Mouse (Mus musculus): ENCODE data around the gene Rhbdl1. TPM values are rescaled to one million over a fixed set of nuclear protein-coding genes. Genes with fewer than 3 reads are reported as not detected.

The Rhbdl1 gene
- total RNA-seq, 2 experiments from 2014 or later = 43.0 to 44.8 TPM

DNA sequence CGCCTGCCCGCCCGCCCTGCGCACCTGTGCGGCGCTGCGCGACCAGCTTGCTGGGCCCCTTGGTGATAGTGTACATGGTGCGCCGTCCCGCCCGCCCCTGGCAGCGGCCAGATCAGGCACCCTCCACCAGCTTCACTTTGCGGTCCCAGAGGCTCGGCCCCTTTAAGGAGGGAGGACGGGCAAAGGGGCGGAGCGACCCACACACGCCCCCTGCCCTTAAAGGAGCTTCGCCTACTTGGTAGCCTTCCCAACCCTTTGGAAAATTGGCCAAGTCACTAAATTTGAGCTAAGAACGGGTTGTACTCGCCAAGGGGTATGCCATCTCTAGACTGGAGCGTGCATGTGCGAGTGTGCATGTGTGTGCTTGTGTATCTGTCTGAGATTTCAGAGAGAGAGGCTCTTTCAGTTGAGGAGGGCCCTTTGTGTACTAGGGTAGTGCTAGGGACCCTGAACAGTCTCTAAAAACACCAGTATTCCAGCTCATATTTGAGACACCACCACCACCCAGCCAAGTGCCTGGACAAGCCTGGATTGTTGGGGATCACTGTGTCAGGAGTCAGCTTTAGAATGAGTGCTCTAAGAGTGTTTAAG, 31.6 kb upstream of the Rhbdl1 start, which contains the start of gene Mcrip2:
Gene Mcrip2, minus strand, starts transcription at position 164 of the 591 bp plus-strand sequence.
- peak; percentile 28 for TF ChIP-seq CTCF (conservative IDR thresholded peaks at IDR 0.05)
- H3K4me3 ChIP-seq = peak within 1 kb of the TSS; percentile 70
- peak; percentile 85 to 87 for DNase-seq (ENCODE audit: low spot score in 2 of 2)
- H3K27ac ChIP-seq = peak within 1 kb of the TSS; percentile 94

DNA sequence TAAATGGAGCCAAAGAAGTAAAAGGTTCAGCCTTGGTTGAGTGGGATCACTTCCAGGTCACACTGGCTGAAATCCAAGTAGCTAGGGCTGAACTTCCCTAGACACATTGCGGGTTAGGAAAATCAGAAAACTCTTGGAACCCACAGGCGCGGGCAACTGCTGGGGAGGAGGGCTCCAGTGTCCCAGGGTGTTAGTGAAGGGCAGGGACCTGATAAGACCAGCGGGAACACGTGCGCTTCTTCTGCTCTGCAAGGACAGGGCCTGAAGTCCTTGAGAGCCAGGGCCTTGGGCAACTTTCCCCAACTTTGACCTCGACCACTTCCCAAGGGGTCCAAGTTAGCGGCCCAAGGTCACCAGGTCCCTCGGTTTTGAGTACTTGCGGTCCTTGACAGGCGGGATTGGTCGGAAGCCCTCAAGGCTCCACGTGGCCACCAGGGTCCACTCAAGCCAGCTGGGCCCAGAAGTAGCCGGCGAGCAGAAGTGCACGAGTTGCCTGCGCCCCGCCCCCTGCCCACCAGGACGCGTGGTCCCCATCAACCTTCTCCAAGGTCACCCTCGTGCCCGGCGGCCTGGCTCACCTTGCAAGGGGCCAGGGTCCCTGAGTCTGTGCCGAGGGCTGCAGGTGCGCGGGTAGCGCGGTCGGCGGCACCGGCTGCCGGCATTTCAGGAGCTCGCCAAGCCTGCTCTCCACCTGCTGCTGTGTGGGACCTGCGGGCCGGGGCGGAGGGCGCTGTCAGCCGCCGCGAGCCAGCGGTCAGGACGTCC, 30.9 kb upstream of the Rhbdl1 start:
- Histone ChIP-seq H3K27ac (peak overlapping the region; percentile 94), H3K4me3 (peak overlapping the region; percentile 70)
- no peak for TF ChIP-seq CTCF (conservative IDR thresholded peaks at IDR 0.05)
- DNase-seq (ENCODE audit: low spot score in 2 of 2) = no peak

DNA sequence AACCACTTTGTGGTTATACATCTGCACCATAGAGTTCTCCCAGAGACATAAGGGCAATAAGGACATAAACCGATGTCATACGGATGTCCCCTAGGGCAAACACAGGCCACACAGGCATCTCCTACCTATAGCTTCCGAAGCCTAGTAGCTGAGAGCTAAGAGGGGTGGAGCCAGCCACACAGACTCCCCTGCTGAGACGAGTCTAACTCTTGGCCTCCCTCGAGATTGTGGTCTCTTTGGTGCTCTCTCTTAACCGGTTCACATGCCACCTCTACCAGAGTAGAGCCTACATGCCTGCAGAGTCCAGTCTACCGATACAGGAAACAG, 30.4 kb upstream of the Rhbdl1 start:
- Histone ChIP-seq H3K27ac (peak overlapping the region; percentile 94; the same call in 1 of the 2 replicates), H3K4me3 (peak overlapping the region; percentile 70)
- DNase-seq (ENCODE audit: low spot score in 2 of 2) = no peak
- TF ChIP-seq CTCF (conservative IDR thresholded peaks at IDR 0.05) = no peak

DNA sequence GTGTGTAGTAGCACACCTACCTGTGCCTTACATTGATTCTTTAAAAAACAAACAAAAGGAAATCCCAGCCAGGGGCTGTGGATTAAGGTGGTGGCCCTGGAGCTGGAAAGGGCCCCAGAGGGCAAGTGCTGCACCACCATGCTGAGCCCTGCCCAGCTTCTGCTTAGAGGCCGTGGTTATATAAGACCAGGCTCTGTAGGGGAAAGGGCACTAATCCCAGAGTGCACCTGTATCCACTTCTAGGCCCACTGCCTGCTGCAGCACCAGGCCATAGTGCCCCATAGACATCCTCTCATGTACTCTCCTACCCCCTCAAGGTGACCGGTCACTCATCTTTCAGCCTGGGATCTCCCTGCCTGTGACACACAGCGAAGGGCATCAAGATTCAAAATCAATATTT, 29.1 kb upstream of the Rhbdl1 start:
- no peak for DNase-seq (ENCODE audit: low spot score in 2 of 2)
- no peak overlapping the region for H3K27ac ChIP-seq
- no peak for TF ChIP-seq CTCF (conservative IDR thresholded peaks at IDR 0.05)
- H3K4me3 ChIP-seq = no peak overlapping the region

DNA sequence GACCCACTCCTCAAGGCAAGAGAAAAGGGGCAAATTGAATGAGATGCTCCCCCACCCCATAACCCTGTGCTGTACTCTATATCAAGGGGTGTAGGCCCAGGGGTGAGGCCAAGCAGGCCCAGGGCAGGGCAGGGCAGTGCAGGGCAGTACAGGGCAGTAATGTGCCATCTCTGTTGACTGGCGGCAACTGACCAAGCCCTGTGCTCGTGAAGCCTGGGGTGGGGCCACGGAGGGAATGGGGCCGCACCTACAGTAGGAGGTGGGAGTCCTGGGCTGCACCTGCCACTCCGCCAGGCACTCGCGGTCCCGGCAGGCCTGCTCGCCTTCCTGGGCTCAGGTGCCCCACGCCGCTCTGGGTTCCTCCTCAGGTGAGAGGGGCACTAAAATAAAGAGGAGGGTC, 28.2 kb upstream of the Rhbdl1 start:
- no peak for DNase-seq (ENCODE audit: low spot score in 2 of 2)
- Histone ChIP-seq H3K4me3 (no peak overlapping the region), H3K27ac (no peak overlapping the region)
- no peak for TF ChIP-seq CTCF (conservative IDR thresholded peaks at IDR 0.05)

DNA sequence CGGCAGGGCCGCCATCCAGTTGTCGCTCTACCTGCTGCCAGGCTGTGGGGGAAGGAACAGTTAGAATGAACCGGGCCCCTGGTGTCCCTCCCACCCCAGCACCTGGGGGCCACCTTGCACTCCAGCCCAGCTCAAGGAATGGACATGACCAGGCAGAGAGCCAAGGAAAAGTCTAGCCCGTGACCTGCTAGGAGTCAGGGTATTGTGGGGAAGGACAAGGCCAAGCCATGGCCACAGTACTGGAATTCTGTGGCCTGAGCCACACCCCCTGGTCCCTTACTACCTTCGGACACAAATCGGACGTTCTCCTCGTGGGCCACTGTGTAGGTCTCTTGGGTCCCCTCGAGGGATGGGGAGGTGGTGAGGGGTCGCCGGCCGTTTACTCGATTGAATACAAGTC, 27.2 kb upstream of the Rhbdl1 start:
- Histone ChIP-seq H3K4me3 (no peak overlapping the region), H3K27ac (no peak overlapping the region)
- no peak for DNase-seq (ENCODE audit: low spot score in 2 of 2)
- no peak for TF ChIP-seq CTCF (conservative IDR thresholded peaks at IDR 0.05)

DNA sequence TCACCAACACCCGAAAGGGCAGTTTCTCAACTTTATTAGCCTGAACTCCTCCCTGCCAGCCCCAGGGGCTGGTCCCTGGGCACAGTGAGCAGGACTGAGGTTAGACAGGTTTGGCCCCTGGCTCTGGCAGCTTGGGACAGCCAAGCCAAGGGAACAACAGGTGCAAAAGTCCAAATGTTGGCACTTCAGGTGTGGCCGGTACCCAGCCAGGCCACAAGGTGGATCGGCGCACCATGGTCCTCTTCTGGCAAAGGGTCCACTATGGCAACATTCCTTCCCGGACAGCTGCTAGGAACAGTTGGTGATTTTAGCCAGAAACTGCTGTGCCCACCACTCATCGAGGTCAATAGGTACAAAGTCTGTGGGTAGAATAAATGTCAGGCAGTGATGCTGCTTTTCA, 26.6 kb upstream of the Rhbdl1 start:
- Histone ChIP-seq H3K4me3 (no peak overlapping the region), H3K27ac (no peak overlapping the region)
- no peak for DNase-seq (ENCODE audit: low spot score in 2 of 2)
- TF ChIP-seq CTCF (conservative IDR thresholded peaks at IDR 0.05) = 0 out of 2 replicates have a peak, but pooled peaks have one; percentile 4

DNA sequence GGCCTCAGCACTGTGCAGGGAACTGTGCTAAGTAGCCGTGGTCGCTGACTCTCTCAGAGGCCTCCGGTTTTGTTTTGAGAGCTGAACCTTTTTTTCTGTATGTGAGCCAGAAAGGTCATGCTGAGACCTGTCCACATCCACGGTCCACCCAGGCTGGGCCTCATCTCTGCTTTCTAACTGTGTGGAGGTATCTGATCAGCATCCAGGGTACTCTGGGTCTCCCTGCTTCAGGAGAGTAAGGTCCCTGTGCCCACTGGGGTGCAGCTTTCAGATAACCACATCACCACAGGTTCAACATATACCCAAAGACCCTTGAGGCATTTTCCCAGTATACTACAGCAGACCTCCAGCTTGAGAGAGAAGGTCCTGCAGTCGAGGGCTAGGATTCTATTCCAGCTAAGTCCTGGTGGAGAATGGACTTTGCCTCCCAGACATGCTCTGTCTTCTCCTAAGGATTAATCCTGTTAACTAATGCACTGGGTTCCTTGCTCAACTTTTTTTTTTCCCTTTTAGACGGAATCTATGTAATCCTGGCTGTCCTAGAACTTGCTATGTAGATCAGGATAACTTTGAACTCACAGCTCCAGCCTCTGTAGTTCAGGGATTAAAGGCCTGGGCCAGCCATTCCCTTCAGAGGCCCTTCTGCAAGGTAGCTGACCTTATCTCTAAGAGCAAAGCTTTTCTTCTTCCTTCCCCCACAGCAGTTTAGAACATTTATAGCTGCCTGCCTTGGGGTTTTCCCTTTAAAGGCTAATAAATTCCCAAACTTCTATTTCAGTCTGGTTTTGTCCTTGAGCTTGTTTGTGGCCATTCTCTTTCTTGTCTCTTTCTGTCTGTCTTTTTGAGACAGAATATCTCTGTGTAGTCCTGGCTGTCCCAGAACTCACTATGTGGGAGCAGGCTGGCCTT, 24.9 kb upstream of the Rhbdl1 start:
- DNase-seq (ENCODE audit: low spot score in 2 of 2) = no peak
- TF ChIP-seq CTCF (conservative IDR thresholded peaks at IDR 0.05) = no peak
- peak overlapping the region; percentile 71 for H3K4me3 ChIP-seq
- peak overlapping the region; percentile 99 for H3K27ac ChIP-seq

DNA sequence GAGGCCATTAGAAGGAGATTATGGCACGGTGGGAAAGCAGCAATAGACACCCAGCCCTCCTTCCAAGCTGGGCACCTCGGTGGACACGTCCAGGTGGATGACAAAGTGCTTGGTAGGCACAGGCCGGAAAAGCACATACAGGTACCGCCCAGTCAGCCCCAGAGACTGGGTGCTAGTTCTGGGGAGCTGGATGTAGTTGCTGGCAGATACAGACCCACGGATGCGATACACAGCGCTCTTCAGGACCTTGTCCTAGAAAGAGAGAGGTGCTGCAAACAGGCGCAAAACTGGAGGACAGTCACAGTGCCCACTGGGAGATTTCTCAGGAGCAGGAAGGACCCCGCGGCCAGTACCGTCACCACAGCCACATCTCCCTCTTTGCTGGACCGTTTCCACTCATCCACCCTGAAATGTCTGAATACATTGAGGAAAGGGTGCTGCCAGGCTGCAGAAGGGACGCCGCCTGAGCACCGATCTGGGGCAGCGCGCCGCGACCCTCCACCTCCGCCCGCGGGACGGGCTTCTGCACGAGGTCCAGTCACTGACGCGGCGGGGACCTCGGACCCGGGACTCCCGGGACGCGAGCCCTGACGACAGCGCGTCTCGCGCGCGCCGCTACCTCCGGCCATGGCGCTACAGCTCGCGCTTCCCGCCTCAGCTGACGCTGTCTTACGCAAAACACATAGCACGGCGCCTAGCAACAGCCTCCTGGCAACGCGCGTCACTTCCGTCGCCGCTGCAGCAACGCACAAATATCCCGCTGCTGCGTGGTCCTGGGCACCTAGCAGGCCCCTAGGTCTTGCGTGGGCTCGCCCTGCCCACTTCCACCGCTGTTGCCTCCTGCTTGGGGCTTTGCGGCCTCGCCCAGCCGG, 24.0 kb upstream of the Rhbdl1 start, which contains the start of gene Wdr90:
Gene Wdr90, minus strand, starts transcription at position 670 of the 872 bp plus-strand sequence.
- Histone ChIP-seq H3K27ac (peak within 1 kb of the TSS; percentile 99), H3K4me3 (peak within 1 kb of the TSS; percentile 71)
- DNase-seq (ENCODE audit: low spot score in 2 of 2) = peak; percentile 92 to 95
- TF ChIP-seq CTCF (conservative IDR thresholded peaks at IDR 0.05) = peak; percentile 61

DNA sequence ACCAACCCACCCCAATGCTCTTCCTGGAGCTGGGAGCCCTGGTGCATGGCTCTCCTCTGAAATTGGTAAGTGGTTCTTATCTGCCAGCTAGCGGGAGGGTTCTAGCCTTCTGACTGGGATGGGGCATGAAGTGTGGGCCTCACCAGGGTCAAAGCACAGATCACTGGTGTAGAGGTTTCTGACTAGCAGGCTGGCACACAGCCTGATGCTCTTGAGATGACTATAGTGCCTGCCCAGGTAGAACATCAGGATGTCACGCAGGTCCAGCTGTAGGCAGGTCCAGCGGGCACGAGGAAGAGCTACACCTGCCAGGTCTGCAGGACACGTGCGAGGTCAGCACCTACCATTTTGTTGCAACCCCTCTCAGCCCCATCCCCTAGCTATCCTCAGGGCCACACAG, 23.1 kb upstream of the Rhbdl1 start:
- Histone ChIP-seq H3K27ac (no peak overlapping the region), H3K4me3 (no peak overlapping the region)
- DNase-seq (ENCODE audit: low spot score in 2 of 2) = no peak
- TF ChIP-seq CTCF (conservative IDR thresholded peaks at IDR 0.05) = no peak

DNA sequence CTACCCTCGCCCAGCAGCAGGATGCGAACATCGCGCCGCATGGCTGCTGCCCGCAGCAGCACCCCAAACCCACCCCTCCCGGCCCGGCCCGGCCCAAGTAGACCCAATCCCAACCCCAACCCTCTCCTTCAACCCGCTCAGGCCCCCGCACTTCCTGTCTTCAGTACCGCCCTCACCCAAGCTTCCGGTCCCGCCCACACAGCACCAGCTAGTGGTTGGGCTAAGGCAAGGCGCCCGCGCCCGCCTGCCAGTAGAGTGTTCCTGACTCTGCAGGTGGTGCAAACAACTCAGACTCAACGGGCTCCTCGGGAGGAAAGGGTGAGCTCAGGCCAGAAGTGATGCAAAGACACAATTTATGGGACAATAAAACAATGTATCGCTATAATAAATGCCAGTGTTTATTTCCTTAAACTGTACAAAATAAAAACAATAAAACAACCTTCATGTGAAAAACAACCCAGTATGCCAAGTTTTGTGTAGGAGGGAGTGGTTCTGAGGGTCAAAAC, 7.4 kb upstream of the Rhbdl1 start, which contains the start of gene Rhot2:
Gene Rhot2, minus strand, starts transcription at position 456 of the 506 bp plus-strand sequence.
- Histone ChIP-seq H3K4me3 (peak within 1 kb of the TSS; percentile 83), H3K27ac (peak within 1 kb of the TSS; percentile 96)
- peak; percentile 95 to 96 for DNase-seq (ENCODE audit: low spot score in 2 of 2)
- peak; percentile 73 for TF ChIP-seq CTCF (conservative IDR thresholded peaks at IDR 0.05)
